Mouse (Mus musculus) myocyte (in vitro differentiated cells): ENCODE measurements around the gene Slc39a12.

Source experiments
- CEBPB ChIP-seq: IDR thresholded peaks from 2 replicates; pipeline ENCODE4 v1.6.1; 2011; ENCODE audit warnings: mild to moderate bottlenecking, moderate library complexity; ENCODE audit not compliant: poor library complexity, insufficient read depth, severe bottlenecking
- E2F4 ChIP-seq: IDR thresholded peaks from one replicate; pipeline ENCODE4 v1.6.1; 2011; ENCODE audit warnings: mild to moderate bottlenecking, control low read depth, moderate library complexity; ENCODE audit not compliant: insufficient read depth
- MAX ChIP-seq: IDR thresholded peaks from one replicate; pipeline ENCODE4 v1.6.1; 2011; ENCODE audit warnings: low read depth, mild to moderate bottlenecking, control low read depth
- MYOD1 ChIP-seq, 3 experiments: IDR thresholded peaks; one replicate each; pipeline ENCODE4 v1.6.1; 2011; ENCODE audit warnings: control low read depth in 2 of 3, low read depth in 2 of 3, mild to moderate bottlenecking in 2 of 3, moderate library complexity in 1 of 3; ENCODE audit not compliant: insufficient read length in 2 of 3, control insufficient read depth in 1 of 3
- MYOG ChIP-seq, 3 experiments: IDR thresholded peaks; one replicate each; pipeline ENCODE4 v1.6.1; 2011; ENCODE audit warnings: control low read depth in 2 of 3, low read depth in 2 of 3, mild to moderate bottlenecking in 2 of 3; ENCODE audit not compliant: insufficient read length in 2 of 3, control insufficient read depth in 1 of 3, insufficient read depth in 1 of 3
- POLR2A ChIP-seq: IDR thresholded peaks from one replicate; pipeline ENCODE4 v1.6.1; 2011; ENCODE audit warnings: low read depth, mild to moderate bottlenecking, control low read depth, moderate library complexity; ENCODE audit not compliant: insufficient read length
- POLR2AphosphoS2 ChIP-seq: IDR thresholded peaks from one replicate; pipeline ENCODE4 v1.6.1; 2011; ENCODE audit warnings: low read depth, control low read depth; ENCODE audit not compliant: insufficient read length
- REST ChIP-seq: IDR thresholded peaks from one replicate; pipeline ENCODE4 v1.6.1; 2011; ENCODE audit warnings: mild to moderate bottlenecking, control low read depth, moderate library complexity; ENCODE audit not compliant: insufficient read depth, insufficient read length
- SRF ChIP-seq: IDR thresholded peaks from one replicate; pipeline ENCODE4 v1.6.1; 2011; ENCODE audit warnings: low read depth; ENCODE audit not compliant: control insufficient read depth, insufficient read length
- TCF12 ChIP-seq: IDR thresholded peaks from one replicate; pipeline ENCODE4 v1.6.1; 2011; ENCODE audit warnings: mild to moderate bottlenecking, control low read depth; ENCODE audit not compliant: poor library complexity, insufficient read depth, severe bottlenecking
- TCF3 ChIP-seq: IDR thresholded peaks from one replicate; pipeline ENCODE4 v1.6.1; 2011; ENCODE audit warnings: low read depth, control low read depth; ENCODE audit not compliant: insufficient read length
- USF1 ChIP-seq: IDR thresholded peaks from one replicate; pipeline ENCODE4 v1.6.1; 2011; ENCODE audit warnings: low read depth, mild to moderate bottlenecking, control low read depth, moderate library complexity

- TF ChIP-seq CEBPB (no peak), POLR2A (no peak), MYOD1 (IDR thresholded peaks at IDR 0.05; ENCODE audit: control insufficient read depth in 1 of 3, insufficient read length in 2 of 3, low read depth in 2 of 3) (no peak), MYOG (IDR thresholded peaks at IDR 0.05; ENCODE audit: control insufficient read depth in 1 of 3, insufficient read depth in 1 of 3, insufficient read length in 2 of 3, low read depth in 2 of 3) (no peak), TCF12 (no peak), MAX (no peak), REST (no peak), E2F4 (no peak), POLR2AphosphoS2 (no peak), USF1 (no peak), TCF3 (no peak), SRF (no peak)
These were observed 106.0 kb downstream of the Slc39a12 start for GRCm38 (mm10) chr2:14494132-14494531.
